Mouse (Mus musculus) heart, embryonic 13.5 days (tissue): ENCODE data around the gene Fbxl17. TPM values are rescaled to one million over a fixed set of nuclear protein-coding genes. Genes with fewer than 3 reads are reported as not detected.

Experiments
- ATAC-seq: fragments of 200-750 bp; cut with Nextera tagmentation; 2 replicates; pipeline ENCODE4 v1.8.0; 2017; ENCODE audit warnings: moderate TSS enrichment; ENCODE audit not compliant: insufficient number of reproducible peaks, low FRiP score, low TSS enrichment; ENCODE audit errors: extremely low read depth
- H3K27ac ChIP-seq: fragments of 300-500 bp; sonication (generic); replicated peaks from 2 replicates; pipeline ENCODE4 v1.5.1; 2015; ENCODE audit warnings: moderate library complexity, mild to moderate bottlenecking, inconsistent platforms
- H3K27me3 ChIP-seq: fragments of 300-500 bp; sonication (generic); replicated peaks from 2 replicates; pipeline ENCODE4 v1.6.1; 2015; ENCODE audit warnings: mild to moderate bottlenecking, inconsistent platforms
- H3K36me3 ChIP-seq: fragments of 300-500 bp; sonication (generic); 2 replicates; pipeline ENCODE4 v1.6.1; 2015; ENCODE audit warnings: mild to moderate bottlenecking, inconsistent platforms
- H3K4me1 ChIP-seq: fragments of 300-500 bp; sonication (generic); 2 replicates; pipeline ENCODE4 v1.6.1; 2015; ENCODE audit warnings: inconsistent platforms
- H3K4me2 ChIP-seq: fragments of 300-500 bp; sonication (generic); 2 replicates; pipeline ENCODE4 v1.6.1; 2015; ENCODE audit warnings: inconsistent platforms, mild to moderate bottlenecking, moderate library complexity
- H3K4me3 ChIP-seq: fragments of 300-500 bp; sonication (generic); 2 replicates; pipeline ENCODE4 v1.5.1; 2015; ENCODE audit warnings: moderate library complexity, mild to moderate bottlenecking, inconsistent platforms
- H3K9ac ChIP-seq: fragments of 300-500 bp; sonication (generic); 2 replicates; pipeline ENCODE4 v1.6.1; 2015; ENCODE audit warnings: inconsistent platforms, mild to moderate bottlenecking, moderate library complexity
- H3K9me3 ChIP-seq: fragments of 300-500 bp; sonication (generic); 2 replicates; pipeline ENCODE4 v1.6.1; 2016; ENCODE audit warnings: inconsistent platforms
- WGBS: fragments of 180-500 bp; shearing (Covaris S2); methylation state at CpG from one replicate; pipeline ENCODE4 v1.1.7; 2015; ENCODE audit warnings: mixed read lengths; 5-methylcytosine and 5-hydroxymethylcytosine counted together
- polyA plus RNA-seq: library from polyadenylated mRNA; unstranded; fragments of >200 nt; fragmentation: Nextera tagmentation; extraction: Ambion mirVana; gene quantifications from 2 replicates; pipeline ENCODE4 v1.2.1, GENCODE M21; 2015

The Fbxl17 gene
- polyA plus RNA-seq, 1 experiment from 2014 or later: 6.3 TPM

DNA sequence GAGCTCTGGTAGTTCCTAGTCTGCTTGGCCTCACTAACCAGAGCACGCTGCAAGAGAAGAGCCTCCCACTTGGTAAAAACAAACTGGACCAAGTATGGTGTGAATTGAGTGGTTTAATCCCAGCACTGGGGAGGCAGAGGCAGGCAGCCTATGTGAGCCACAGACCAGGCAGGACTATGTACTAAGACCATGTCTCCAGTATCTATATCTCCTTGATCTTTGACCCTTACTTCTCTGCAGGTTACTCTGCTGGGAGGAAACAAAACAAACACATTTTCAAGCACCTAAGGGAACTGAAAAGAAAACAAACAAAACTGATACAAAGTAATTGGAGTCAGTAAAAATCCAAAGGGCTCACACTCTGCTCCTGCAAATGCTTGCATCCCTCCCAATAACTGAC lies 141.0 kb downstream of the Fbxl17 start:
- Histone ChIP-seq H3K27ac (no peak overlapping the region), H3K9ac (no peak overlapping the region), H3K4me3 (no peak overlapping the region), H3K9me3 (no peaks in the 10 kb centered on the region), H3K36me3 (peaks cover 8% of the 10 kb centered on the region; the same call in 1 of the 2 replicates), H3K4me2 (no peak overlapping the region), H3K4me1 (no peaks in the 10 kb centered on the region), H3K27me3 (no peaks in the 10 kb centered on the region)
- 54% methylated on average over 1 of the region's 1 CpGs for WGBS
- ATAC-seq: no peak

DNA sequence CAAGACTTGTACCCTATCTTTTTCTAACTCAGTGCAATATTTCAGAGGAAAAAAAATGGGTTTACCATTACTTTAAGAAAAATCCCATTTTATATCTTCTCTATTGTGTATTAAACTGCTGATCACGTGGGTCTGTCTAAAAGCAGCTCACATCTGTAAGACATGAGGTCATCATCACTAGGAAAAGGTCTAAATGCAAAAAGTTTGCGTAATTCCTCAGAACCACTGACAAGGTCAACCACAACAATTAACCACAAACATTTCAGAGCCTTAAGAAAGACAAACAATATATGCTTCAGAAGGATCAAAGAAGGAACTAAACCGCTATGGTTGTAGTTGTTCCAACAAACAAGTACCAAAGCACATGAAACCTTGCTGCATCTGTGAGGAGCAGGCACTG lies 143.6 kb downstream of the Fbxl17 start:
- no peaks in the 10 kb centered on the region for H3K4me1 ChIP-seq
- no peak overlapping the region for H3K27ac ChIP-seq
- no peak overlapping the region for H3K4me2 ChIP-seq
- ATAC-seq: no peak
- H3K36me3 ChIP-seq: no peaks in the 10 kb centered on the region
- 84% methylated on average over 3 of the region's 3 CpGs for WGBS
- H3K4me3 ChIP-seq: no peak overlapping the region
- no peaks in the 10 kb centered on the region for H3K9me3 ChIP-seq
- H3K27me3 ChIP-seq: no peaks in the 10 kb centered on the region
- no peak overlapping the region for H3K9ac ChIP-seq

DNA sequence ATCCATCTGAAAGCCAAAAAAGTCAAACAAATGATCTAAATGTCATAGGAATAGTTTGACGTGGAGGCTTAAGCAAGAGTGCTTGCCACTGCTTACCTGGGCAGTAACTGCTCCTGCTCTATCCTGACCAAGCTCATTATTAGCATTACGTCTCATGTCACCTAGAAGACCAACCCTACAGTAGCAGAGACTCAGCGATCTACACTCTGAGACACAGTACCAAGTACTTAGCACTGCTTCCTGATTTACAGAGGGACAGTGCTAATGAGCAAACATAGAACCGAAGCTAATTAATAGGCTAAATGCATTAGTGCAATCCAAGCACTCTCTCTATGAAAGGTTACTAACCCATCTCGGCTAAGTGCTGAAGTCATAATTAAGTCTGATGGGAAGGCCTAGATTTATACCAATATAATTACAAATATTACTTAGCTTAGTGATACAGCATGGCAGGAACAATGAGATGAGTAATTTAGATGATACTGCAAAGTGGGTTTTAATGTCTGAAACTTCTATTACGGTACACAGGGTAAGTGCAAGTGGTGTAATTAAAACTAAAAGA lies 147.1 kb downstream of the Fbxl17 start:
- H3K36me3 ChIP-seq: 0 out of 2 replicates have a peak, but pooled peaks cover 2% of the 10 kb centered on the region
- H3K9me3 ChIP-seq: no peaks in the 10 kb centered on the region
- WGBS: 89% methylated on average over 6 of the region's 6 CpGs
- H3K27ac ChIP-seq: no peak overlapping the region
- no peak overlapping the region for H3K4me2 ChIP-seq
- H3K4me3 ChIP-seq: no peak overlapping the region
- no peaks in the 10 kb centered on the region for H3K27me3 ChIP-seq
- no peak overlapping the region for H3K9ac ChIP-seq
- no peak for ATAC-seq
- no peaks in the 10 kb centered on the region for H3K4me1 ChIP-seq

DNA sequence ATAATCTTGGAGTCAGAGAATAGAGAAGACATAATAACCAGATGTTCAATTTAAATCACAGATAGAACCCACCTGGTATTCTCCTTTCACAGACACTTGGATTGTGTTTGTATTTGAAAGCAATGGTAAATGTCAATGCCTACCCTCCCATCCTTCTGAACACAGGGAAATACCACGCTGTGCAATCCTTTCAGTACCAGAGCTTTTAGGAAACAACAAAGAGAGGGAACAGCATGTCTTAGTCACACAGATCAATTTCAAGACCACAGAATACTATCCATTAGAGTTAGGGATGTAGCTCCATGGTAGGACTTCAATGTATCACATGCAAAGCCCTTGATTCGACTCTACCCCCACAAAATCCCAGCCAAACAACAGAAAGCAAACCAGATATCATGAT lies 148.1 kb downstream of the Fbxl17 start:
- Histone ChIP-seq H3K27me3 (no peaks in the 10 kb centered on the region), H3K4me1 (no peaks in the 10 kb centered on the region), H3K9ac (no peak overlapping the region), H3K4me3 (no peak overlapping the region), H3K27ac (no peak overlapping the region), H3K36me3 (peaks cover 12% of the 10 kb centered on the region), H3K4me2 (no peak overlapping the region), H3K9me3 (no peaks in the 10 kb centered on the region)
- ATAC-seq: no peak
- WGBS: 80% methylated on average over 2 of the region's 2 CpGs

DNA sequence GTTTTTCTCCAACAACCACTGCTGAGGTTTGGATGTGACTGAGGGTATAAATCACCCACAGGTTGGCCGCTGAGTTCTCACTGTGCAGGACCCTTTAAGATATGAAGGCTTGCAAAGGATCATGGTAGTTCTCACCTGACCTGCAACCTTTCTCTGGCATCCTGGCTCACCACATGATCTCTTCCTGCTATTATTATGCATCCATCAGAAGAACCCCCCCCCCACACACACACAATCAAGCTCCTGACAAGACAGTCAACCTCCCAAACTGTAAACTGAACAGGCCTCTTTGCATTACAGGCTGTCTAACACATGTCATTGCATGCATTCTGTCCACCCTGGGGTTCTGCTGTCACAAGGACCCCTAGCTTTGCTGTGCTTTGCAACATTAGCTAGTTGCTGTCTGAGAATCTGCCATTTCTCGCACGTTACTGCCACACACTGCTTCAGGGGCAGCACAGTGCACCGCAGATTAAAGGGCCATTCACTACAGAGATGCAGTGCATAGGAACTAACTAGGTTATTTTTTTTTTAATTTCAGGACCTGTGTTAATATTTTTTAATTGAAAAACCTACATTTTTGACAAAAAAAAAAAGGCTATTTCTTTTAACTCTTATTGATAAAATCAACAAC lies 148.8 kb downstream of the Fbxl17 start:
- 72% methylated on average over 4 of the region's 4 CpGs for WGBS
- H3K4me2 ChIP-seq: no peak overlapping the region
- ATAC-seq: no peak
- no peak overlapping the region for H3K4me3 ChIP-seq
- H3K9ac ChIP-seq: no peak overlapping the region
- no peaks in the 10 kb centered on the region for H3K9me3 ChIP-seq
- H3K36me3 ChIP-seq: peaks cover 16% of the 10 kb centered on the region
- no peak overlapping the region for H3K27ac ChIP-seq
- no peaks in the 10 kb centered on the region for H3K27me3 ChIP-seq
- no peaks in the 10 kb centered on the region for H3K4me1 ChIP-seq

DNA sequence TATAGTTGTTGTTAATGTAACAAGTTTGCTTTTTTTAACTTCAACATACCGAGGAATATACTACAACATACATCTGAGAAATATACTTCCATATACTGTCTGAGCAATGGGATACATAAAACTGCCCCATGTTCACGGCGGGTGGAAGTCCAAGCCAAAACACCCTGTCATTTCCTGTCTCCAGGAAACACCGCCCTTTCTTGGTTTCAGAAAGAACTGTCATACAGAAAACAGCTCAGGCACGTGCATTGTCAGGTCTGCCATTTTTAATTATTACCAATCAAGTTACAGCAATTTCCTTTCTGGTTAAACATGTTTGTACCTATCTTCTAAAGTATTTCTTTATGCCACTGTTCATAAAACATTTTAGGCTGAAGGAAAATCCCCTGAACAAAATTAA lies 155.7 kb downstream of the Fbxl17 start:
- Histone ChIP-seq H3K4me1 (peaks cover 11% of the 10 kb centered on the region), H3K9me3 (no peaks in the 10 kb centered on the region), H3K36me3 (peaks cover 16% of the 10 kb centered on the region), H3K9ac (no peak overlapping the region), H3K27me3 (no peaks in the 10 kb centered on the region), H3K4me2 (no peak overlapping the region), H3K27ac (no peak overlapping the region), H3K4me3 (no peak overlapping the region)
- 57% methylated on average over 5 of the region's 5 CpGs for WGBS
- ATAC-seq: no peak

DNA sequence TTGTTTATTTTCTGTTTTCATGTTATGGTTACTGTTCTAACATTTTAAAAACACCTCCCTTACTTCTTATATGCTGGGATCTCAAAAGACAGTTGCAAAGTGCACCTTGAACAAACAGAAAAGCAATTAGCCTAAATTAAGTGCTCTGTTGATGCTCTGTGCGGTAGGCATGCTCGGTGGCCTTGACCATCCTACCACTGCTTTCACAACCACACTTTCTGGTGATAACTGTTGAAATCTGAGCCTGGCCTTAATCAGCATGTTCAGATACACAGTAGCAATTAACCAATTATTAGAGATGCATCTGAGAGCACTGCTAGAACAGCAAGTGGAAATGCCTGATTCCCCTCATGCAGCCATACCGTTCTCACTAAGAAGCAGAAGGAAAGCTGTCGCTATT lies 156.7 kb downstream of the Fbxl17 start:
- Histone ChIP-seq H3K27me3 (no peaks in the 10 kb centered on the region), H3K4me2 (no peak overlapping the region), H3K4me3 (no peak overlapping the region), H3K36me3 (peaks cover 16% of the 10 kb centered on the region), H3K9me3 (no peaks in the 10 kb centered on the region), H3K4me1 (peaks cover 11% of the 10 kb centered on the region), H3K27ac (no peak overlapping the region), H3K9ac (no peak overlapping the region)
- whole genome bisulfite sequencing: 80% methylated on average over 4 of the region's 4 CpGs
- no peak for ATAC-seq

DNA sequence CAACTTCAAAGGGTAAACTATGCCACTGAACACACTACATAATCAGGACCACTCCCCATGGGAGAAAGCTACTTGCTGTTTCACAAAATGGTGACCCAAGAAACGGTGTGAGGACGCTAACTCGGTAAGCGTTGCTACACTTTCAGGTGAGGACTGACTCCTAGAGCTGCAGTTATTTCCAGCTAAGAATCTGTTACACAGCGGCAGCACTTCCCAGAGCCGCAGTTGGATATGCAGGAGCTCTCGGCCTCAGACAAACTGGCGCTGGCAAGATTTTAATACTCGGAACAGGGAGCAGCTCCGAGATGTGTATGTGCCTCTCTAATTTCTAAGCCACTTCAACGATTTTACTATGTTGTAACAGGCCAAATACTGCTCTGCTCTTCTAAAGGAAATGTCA lies 157.4 kb downstream of the Fbxl17 start:
- Histone ChIP-seq H3K9ac (no peak overlapping the region), H3K27me3 (no peaks in the 10 kb centered on the region), H3K4me3 (no peak overlapping the region), H3K9me3 (no peaks in the 10 kb centered on the region), H3K4me1 (peaks cover 11% of the 10 kb centered on the region), H3K36me3 (peaks cover 11% of the 10 kb centered on the region), H3K27ac (no peak overlapping the region), H3K4me2 (no peak overlapping the region)
- no peak for ATAC-seq
- WGBS: 79% methylated on average over 11 of the region's 11 CpGs

DNA sequence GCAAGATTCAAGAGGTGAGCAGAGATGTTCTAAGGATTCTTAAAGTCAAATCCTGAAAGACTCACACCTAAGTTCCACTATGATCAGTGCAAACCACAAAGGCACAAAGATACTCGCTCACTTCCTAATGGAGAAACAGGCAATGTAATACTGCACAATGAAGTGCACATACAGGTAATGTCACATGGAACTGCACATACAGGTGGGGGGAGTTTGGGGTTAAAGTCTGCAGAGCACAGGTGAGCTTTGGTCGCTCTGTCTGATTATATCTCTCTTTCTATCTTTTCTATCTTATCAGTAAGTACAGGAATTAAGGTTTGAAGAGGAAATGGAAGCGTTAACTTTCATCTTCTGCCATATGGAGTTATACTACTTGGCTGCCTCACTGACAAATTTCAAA lies 158.6 kb downstream of the Fbxl17 start:
- Histone ChIP-seq H3K36me3 (no peaks in the 10 kb centered on the region), H3K27ac (no peak overlapping the region), H3K4me2 (no peak overlapping the region), H3K4me1 (peaks cover 11% of the 10 kb centered on the region), H3K9me3 (no peaks in the 10 kb centered on the region), H3K9ac (no peak overlapping the region), H3K27me3 (no peaks in the 10 kb centered on the region), H3K4me3 (no peak overlapping the region)
- no peak for ATAC-seq
- WGBS: 75% methylated on average over 3 of the region's 3 CpGs

DNA sequence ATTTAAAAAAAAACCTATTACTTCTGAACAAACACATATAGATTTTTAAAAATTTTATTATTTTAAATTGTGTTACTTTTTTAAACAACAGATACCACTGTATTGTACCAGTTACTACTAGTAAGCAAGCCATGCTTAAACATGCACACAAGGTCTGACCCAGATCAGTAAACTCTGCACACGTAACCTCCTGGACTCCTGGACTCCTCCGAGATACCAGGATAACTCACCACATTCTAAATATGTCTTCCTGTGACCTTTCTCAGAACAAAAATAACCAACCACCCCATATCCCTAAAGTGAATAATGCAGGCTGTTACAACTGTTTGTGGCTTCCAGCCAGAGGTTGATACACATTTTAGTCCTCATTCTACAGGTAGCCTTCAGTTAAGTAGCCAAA lies 170.9 kb downstream of the Fbxl17 start:
- Histone ChIP-seq H3K27me3 (no peaks in the 10 kb centered on the region), H3K4me2 (no peak overlapping the region), H3K9me3 (no peaks in the 10 kb centered on the region)

DNA sequence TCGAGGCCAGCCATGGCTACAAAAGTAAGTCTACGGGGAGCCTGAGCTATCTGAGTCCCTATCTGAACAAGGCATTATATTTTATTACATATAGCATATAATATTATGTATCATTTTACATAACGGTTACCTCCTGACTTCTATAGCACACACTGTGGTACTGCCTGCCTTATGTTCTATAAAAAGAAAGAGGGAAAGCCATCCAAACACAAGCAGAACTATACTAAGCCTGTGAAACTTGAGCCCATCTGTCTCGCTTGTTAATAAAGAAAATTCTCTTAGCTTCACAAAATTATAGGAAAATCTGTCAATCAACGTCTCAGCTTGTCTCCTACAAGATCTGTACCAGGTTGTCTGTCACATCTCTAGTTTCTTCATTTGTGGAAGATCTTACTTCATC lies 173.6 kb downstream of the Fbxl17 start:
- ATAC-seq: no peak
- Histone ChIP-seq H3K9ac (no peak overlapping the region), H3K4me1 (peaks cover 24% of the 10 kb centered on the region), H3K36me3 (no peaks in the 10 kb centered on the region), H3K4me2 (no peak overlapping the region), H3K4me3 (no peak overlapping the region), H3K9me3 (no peaks in the 10 kb centered on the region), H3K27ac (no peak overlapping the region), H3K27me3 (no peaks in the 10 kb centered on the region)
- WGBS: 77% methylated on average over 5 of the region's 5 CpGs

More for the DNA sequence above, 170.9 kb downstream of the Fbxl17 start:
- Histone ChIP-seq H3K4me1 (peaks cover 13% of the 10 kb centered on the region; the same call in 1 of the 2 replicates), H3K4me3 (no peak overlapping the region), H3K27ac (no peak overlapping the region), H3K9ac (no peak overlapping the region), H3K36me3 (no peaks in the 10 kb centered on the region)
- no peak for ATAC-seq
- 33% methylated on average over 2 of the region's 2 CpGs for WGBS

DNA sequence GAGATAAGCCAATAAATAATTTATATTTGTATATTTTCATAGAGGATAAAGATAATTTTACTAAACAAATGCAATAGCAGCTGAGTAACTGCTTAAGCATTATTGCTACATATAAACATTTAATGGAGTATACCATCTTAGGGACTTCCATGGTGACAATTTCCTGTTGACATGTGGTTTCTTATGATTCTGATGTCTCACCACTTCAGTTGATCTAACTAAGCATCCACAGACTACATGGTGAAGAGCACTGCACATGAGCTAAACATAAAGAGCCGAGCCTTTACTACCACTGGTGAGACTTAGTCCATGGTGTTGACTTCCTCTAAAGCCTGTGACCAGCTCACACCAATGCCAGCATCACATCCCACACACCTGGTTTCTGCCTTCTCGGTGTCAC lies 175.1 kb downstream of the Fbxl17 start:
- 83% methylated on average over 2 of the region's 2 CpGs for WGBS
- no peak overlapping the region for H3K9ac ChIP-seq
- H3K27me3 ChIP-seq: no peaks in the 10 kb centered on the region
- no peak overlapping the region for H3K4me3 ChIP-seq
- no peak for ATAC-seq
- no peak overlapping the region for H3K4me2 ChIP-seq
- H3K27ac ChIP-seq: no peak overlapping the region
- H3K4me1 ChIP-seq: peaks cover 31% of the 10 kb centered on the region
- H3K36me3 ChIP-seq: no peaks in the 10 kb centered on the region
- no peaks in the 10 kb centered on the region for H3K9me3 ChIP-seq
